Mouse (Mus musculus): ENCODE data around the gene Psmc3. TPM values are rescaled to one million over a fixed set of nuclear protein-coding genes. Genes with fewer than 3 reads are reported as not detected.
A peak's percentile ranks its signal among the peaks of the same experiment; 100 is the strongest.

The Psmc3 gene
- polyA plus RNA-seq, 1 experiment, result 435 TPM

- no peaks in the 10 kb centered on the region for H3K27me3 ChIP-seq (ENCODE audit: control insufficient read depth, insufficient read depth, low read length)
- H3K4me1 ChIP-seq (ENCODE audit: control insufficient read depth, insufficient read depth, low read length), result no peaks in the 10 kb centered on the region
- no peak overlapping the region for H3K27ac ChIP-seq (ENCODE audit: control insufficient read depth, insufficient read depth, low read depth, low read length)
- TF ChIP-seq CTCF (IDR thresholded peaks at IDR 0.05; ENCODE audit: control insufficient read depth, insufficient read depth, insufficient replicate concordance, low read depth, low read length), result no peak
- TF ChIP-seq POLR2A (IDR thresholded peaks at IDR 0.05; ENCODE audit: control insufficient read depth, low read depth, low read length), result no peak
- H3K4me3 ChIP-seq (ENCODE audit: control insufficient read depth, low read depth, low read length), result no peak overlapping the region
- H3K36me3 ChIP-seq (ENCODE audit: control insufficient read depth, insufficient read depth, low read length), result 0 out of 2 replicates have a peak, but pooled peaks cover 1% of the 10 kb centered on the region
These were observed 30.7 kb upstream of the Psmc3 start for GRCm38 (mm10) chr2:91023131-91023530.

GRCm38 (mm10) chr2:91023956-91024355, 29.9 kb upstream of the Psmc3 start:
- Histone ChIP-seq H3K4me3 (ENCODE audit: control insufficient read depth, low read depth, low read length) (no peak overlapping the region), H3K27ac (ENCODE audit: control insufficient read depth, insufficient read depth, low read depth, low read length) (no peak overlapping the region), H3K36me3 (ENCODE audit: control insufficient read depth, insufficient read depth, low read length) (0 out of 2 replicates have a peak, but pooled peaks cover 1% of the 10 kb centered on the region), H3K27me3 (ENCODE audit: control insufficient read depth, insufficient read depth, low read length) (no peaks in the 10 kb centered on the region), H3K4me1 (ENCODE audit: control insufficient read depth, insufficient read depth, low read length) (no peaks in the 10 kb centered on the region)
- TF ChIP-seq POLR2A (IDR thresholded peaks at IDR 0.05; ENCODE audit: control insufficient read depth, low read depth, low read length) (no peak), CTCF (IDR thresholded peaks at IDR 0.05; ENCODE audit: control insufficient read depth, insufficient read depth, insufficient replicate concordance, low read depth, low read length) (no peak)

- no peak for TF ChIP-seq POLR2A (IDR thresholded peaks at IDR 0.05; ENCODE audit: control insufficient read depth, low read depth, low read length)
- no peak for TF ChIP-seq CTCF (IDR thresholded peaks at IDR 0.05; ENCODE audit: control insufficient read depth, insufficient read depth, insufficient replicate concordance, low read depth, low read length)
- Histone ChIP-seq H3K4me1 (ENCODE audit: control insufficient read depth, insufficient read depth, low read length) (no peaks in the 10 kb centered on the region), H3K36me3 (ENCODE audit: control insufficient read depth, insufficient read depth, low read length) (no peaks in the 10 kb centered on the region)
These were observed 28.7 kb upstream of the Psmc3 start for GRCm38 (mm10) chr2:91025081-91025516.

DNA sequence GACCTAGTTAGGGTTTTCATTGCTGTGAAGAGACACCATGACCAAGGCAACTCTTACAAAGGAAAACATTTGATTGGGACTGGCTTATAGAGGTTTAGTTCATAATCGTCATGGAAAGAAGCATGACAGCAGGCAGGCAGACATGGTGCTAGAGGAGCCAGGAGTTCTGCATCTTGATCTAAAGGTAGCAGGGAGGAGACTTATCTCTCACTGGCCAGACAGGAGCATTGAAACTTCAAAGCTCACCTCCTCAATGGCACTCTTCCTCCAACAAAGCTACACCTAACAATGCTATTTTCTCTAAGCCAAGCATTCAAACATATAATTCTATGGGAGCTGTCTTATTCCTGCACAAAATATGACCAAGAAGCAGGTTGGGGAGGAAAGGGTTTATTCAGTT, 27.3 kb upstream of the Psmc3 start:
- TF ChIP-seq CTCF (IDR thresholded peaks at IDR 0.05; ENCODE audit: control insufficient read depth, insufficient read depth, insufficient replicate concordance, low read depth, low read length), result no peak
- no peak for TF ChIP-seq POLR2A (IDR thresholded peaks at IDR 0.05; ENCODE audit: control insufficient read depth, low read depth, low read length)
- no peaks in the 10 kb centered on the region for H3K36me3 ChIP-seq (ENCODE audit: control insufficient read depth, insufficient read depth, low read length)

More at GRCm38 (mm10) chr2:91025081-91025516, 28.7 kb upstream of the Psmc3 start:
- Histone ChIP-seq H3K27ac (ENCODE audit: control insufficient read depth, insufficient read depth, low read depth, low read length) (no peak overlapping the region), H3K4me3 (ENCODE audit: control insufficient read depth, low read depth, low read length) (no peak overlapping the region), H3K27me3 (ENCODE audit: control insufficient read depth, insufficient read depth, low read length) (no peaks in the 10 kb centered on the region)

GRCm38 (mm10) chr2:91027391-91028214, 26.2 kb upstream of the Psmc3 start:
- Histone ChIP-seq H3K4me1 (ENCODE audit: control insufficient read depth, insufficient read depth, low read length) (no peaks in the 10 kb centered on the region; the same call in 1 of the 2 replicates), H3K36me3 (ENCODE audit: control insufficient read depth, insufficient read depth, low read length) (no peaks in the 10 kb centered on the region), H3K4me3 (ENCODE audit: control insufficient read depth, low read depth, low read length) (peak overlapping the region; percentile 68), H3K27me3 (ENCODE audit: control insufficient read depth, insufficient read depth, low read length) (no peaks in the 10 kb centered on the region), H3K27ac (ENCODE audit: control insufficient read depth, insufficient read depth, low read depth, low read length) (peak overlapping the region; percentile 31; the same call in 1 of the 2 replicates)
- no peak for TF ChIP-seq CTCF (IDR thresholded peaks at IDR 0.05; ENCODE audit: control insufficient read depth, insufficient read depth, insufficient replicate concordance, low read depth, low read length)
- no peak for TF ChIP-seq POLR2A (IDR thresholded peaks at IDR 0.05; ENCODE audit: control insufficient read depth, low read depth, low read length)

More for the DNA sequence above, 27.3 kb upstream of the Psmc3 start:
- Histone ChIP-seq H3K27me3 (ENCODE audit: control insufficient read depth, insufficient read depth, low read length) (no peaks in the 10 kb centered on the region), H3K27ac (ENCODE audit: control insufficient read depth, insufficient read depth, low read depth, low read length) (no peak overlapping the region), H3K4me1 (ENCODE audit: control insufficient read depth, insufficient read depth, low read length) (no peaks in the 10 kb centered on the region; the same call in 1 of the 2 replicates), H3K4me3 (ENCODE audit: control insufficient read depth, low read depth, low read length) (peak overlapping the region; percentile 39)

DNA sequence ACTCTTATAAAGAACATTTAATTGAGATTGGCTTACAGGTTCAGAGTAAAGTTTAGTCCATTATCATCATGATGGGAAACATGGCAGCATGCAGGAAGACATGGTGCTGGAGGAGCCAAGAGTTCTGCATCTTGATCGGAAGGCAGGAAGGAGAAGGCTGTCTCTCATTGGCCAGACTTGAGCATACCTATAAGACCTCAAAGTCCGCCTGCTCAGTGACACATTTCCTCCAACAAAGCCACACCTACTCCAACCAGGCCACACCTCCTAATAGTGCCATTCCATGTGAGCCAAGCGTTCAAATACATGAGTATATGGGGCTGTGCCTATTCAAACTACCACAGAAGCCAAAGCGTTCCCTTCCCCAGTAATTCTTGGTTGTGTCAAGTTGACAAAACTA, 22.6 kb upstream of the Psmc3 start:
- Histone ChIP-seq H3K27me3 (ENCODE audit: control insufficient read depth, insufficient read depth, low read length) (no peaks in the 10 kb centered on the region), H3K4me1 (ENCODE audit: control insufficient read depth, insufficient read depth, low read length) (peaks cover 4% of the 10 kb centered on the region), H3K4me3 (ENCODE audit: control insufficient read depth, low read depth, low read length) (peak overlapping the region; percentile 61), H3K36me3 (ENCODE audit: control insufficient read depth, insufficient read depth, low read length) (no peaks in the 10 kb centered on the region), H3K27ac (ENCODE audit: control insufficient read depth, insufficient read depth, low read depth, low read length) (no peak overlapping the region)
- no peak for TF ChIP-seq POLR2A (IDR thresholded peaks at IDR 0.05; ENCODE audit: control insufficient read depth, low read depth, low read length)

DNA sequence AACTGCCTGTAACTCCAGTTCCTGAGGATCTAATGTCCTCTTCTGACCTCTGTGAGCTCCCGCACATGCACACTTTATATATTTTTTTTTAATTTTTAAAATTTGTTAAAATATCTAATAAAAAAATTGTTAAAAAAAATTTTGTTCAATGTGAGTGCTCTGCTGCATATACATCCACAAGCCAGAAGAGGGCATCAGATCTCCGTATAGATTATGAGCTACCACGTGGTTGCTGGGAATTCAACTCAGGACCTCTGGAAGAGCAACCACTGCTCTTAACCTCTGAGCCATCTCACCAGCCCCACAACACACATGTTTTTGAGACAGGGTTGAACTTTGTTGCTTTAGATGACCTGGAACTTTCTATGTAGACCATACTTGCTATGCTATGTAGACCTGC, 20.8 kb upstream of the Psmc3 start:
- no peak overlapping the region for H3K4me3 ChIP-seq (ENCODE audit: control insufficient read depth, low read depth, low read length)
- no peaks in the 10 kb centered on the region for H3K36me3 ChIP-seq (ENCODE audit: control insufficient read depth, insufficient read depth, low read length)
- H3K4me1 ChIP-seq (ENCODE audit: control insufficient read depth, insufficient read depth, low read length), result peaks cover 4% of the 10 kb centered on the region
- no peak for TF ChIP-seq CTCF (IDR thresholded peaks at IDR 0.05; ENCODE audit: control insufficient read depth, insufficient read depth, insufficient replicate concordance, low read depth, low read length)
- no peak for TF ChIP-seq POLR2A (IDR thresholded peaks at IDR 0.05; ENCODE audit: control insufficient read depth, low read depth, low read length)
- no peaks in the 10 kb centered on the region for H3K27me3 ChIP-seq (ENCODE audit: control insufficient read depth, insufficient read depth, low read length)
- no peak overlapping the region for H3K27ac ChIP-seq (ENCODE audit: control insufficient read depth, insufficient read depth, low read depth, low read length)

Measured in testis, adult 2 months (tissue).